Mouse (Mus musculus): ENCODE measurements around the gene Rnf169. TPM values are rescaled to one million over a fixed set of nuclear protein-coding genes. Genes with fewer than 3 reads are reported as not detected.

The Rnf169 gene
- polyA plus RNA-seq, 1 experiment from 2014 or later: 4.3 TPM

Other genes starting within 250 kb of the Rnf169 start
- gene Olfr521, start 216.9 kb downstream of the Rnf169 start, polyA plus RNA-seq (2016; fragmentation: Nextera tagmentation; extraction: Ambion mirVana): not detected in 2 replicates
- gene Neu3, start 152.0 kb downstream of the Rnf169 start, polyA plus RNA-seq (2016; fragmentation: Nextera tagmentation; extraction: Ambion mirVana): 2.6 and 3.4 TPM in 2 replicates
- gene Xrra1, start 121.3 kb downstream of the Rnf169 start, polyA plus RNA-seq (2016; fragmentation: Nextera tagmentation; extraction: Ambion mirVana): 0.26 and 0.37 TPM in 2 replicates
- gene Spcs2, start 117.0 kb downstream of the Rnf169 start, polyA plus RNA-seq (2016; fragmentation: Nextera tagmentation; extraction: Ambion mirVana): 218 and 220 TPM in 2 replicates
- 0.11 and 0.21 TPM in 2 replicates for gene Chrdl2, start 25.7 kb upstream of the Rnf169 start, polyA plus RNA-seq (2016; fragmentation: Nextera tagmentation; extraction: Ambion mirVana)
- 42.6 and 44.0 TPM in 2 replicates for gene Pold3, start 141.1 kb upstream of the Rnf169 start, polyA plus RNA-seq (2016; fragmentation: Nextera tagmentation; extraction: Ambion mirVana)
- 12.1 and 12.9 TPM in 2 replicates for gene Lipt2, start 178.8 kb upstream of the Rnf169 start, polyA plus RNA-seq (2016; fragmentation: Nextera tagmentation; extraction: Ambion mirVana)
- gene Kcne3, start 196.1 kb upstream of the Rnf169 start, polyA plus RNA-seq (2016; fragmentation: Nextera tagmentation; extraction: Ambion mirVana): 8.0 and 10.0 TPM in 2 replicates
- gene Pgm2l1, start 246.9 kb upstream of the Rnf169 start, polyA plus RNA-seq (2016; fragmentation: Nextera tagmentation; extraction: Ambion mirVana): 1.9 and 3.2 TPM in 2 replicates